Mouse (Mus musculus) naive thymus-derived CD4-positive, alpha-beta T cell, adult 2 months (primary cell): Measurements from ENCODE around the gene Pde4d.

Experiments used
- DNase-seq: peaks from one replicate; pipeline ENCODE4 v3.0.0-alpha.2; 2011; ENCODE audit warnings: low read depth

Pde4d gene

DNA sequence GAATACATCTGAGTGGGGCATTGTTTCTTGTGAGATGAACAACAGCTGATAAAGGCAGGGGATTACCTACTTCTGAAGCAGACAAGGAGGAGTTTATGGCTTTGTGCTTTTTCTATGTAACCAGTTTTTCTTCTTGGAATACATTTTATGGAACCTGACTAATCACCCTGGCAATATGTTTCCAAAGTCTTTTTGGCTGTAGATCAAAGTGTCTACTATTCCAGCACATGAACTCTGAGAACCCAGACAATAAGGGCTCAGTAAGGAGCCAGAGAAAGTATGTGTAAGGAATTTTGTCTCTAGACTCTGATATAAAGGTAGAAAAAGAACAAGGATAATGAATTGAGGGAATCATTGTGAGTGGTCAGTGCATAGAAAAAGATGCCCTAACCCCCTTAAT is 40.1 kb downstream of the Pde4d start:
- DNase-seq, result no peak

DNA sequence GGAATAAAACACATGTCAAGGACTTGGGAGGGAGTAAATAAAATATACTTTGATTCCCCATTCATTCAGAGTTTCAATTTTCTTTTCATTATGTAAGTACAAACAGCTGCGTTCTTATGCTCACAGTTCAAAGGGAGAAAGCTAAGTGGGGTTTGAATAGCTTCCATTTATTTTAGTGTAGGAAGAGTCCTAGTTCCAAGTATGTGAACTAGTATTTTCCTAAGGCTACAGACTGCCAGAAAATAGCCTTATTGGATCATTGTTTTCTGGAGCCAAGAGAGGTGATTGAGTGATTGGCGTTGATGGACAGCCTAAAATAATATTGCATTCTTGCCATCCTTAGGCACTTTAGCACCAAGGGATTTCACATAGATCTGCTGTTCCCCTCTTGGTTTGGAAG is 41.1 kb downstream of the Pde4d start:
- DNase-seq, result no peak

DNA sequence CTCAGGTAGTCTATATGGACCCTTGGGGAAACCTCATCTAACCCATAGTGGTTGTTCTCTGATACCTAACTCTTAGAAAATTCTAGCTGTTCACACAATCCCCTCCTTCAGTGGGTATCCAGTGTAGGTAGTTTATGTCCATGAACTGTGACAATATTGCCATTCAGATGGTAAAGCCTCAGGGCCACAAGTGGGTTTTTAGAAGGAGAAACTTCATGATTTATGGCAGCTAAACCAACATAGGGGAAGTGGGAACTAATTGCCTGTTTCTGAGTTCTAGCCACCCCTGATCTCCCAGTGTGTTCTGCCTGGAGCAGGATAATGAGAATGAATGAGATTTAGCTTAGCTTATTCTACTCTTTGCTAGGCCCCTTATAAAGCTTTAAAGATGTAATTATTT is 43.1 kb downstream of the Pde4d start:
- DNase-seq, result no peak

DNA sequence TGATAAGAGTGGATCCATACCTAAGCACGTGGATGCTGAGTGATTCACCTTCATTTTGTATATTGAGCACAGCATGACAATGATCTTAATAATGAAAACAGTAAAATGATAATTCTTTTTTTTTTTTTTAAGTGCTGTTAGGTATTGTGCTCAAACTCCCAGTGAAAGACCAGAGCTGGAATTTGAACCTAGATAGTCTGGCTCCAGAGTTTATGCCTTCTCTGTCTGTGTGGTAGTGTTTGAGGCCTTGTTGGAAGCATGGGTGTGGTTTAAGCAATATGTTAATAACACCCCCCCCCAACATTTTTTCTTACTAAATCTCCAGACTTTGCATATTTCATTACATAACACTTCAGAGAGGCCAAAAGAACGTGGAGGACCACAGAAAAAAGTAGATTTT is 44.6 kb downstream of the Pde4d start:
- DNase-seq, result no peak

DNA sequence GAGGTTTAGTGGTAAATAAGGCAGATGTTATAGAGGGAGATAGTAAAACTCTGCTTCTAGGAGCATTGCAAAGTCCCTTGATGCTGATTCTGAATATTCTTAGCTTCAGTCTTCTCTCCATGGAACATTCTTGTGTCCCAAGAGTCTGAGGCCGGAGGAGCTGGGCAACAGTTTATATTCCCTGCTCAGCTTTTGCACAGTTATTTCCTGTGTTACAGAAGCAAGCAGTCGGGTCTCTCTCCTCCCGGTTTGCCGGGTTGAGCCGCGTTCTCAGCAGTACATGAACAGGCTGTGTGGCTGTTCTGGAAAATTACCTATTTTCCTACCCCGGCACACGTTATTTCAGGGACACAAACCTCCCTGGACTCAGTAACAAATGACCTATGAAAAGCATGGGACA is 48.0 kb downstream of the Pde4d start:
- no peak for DNase-seq

DNA sequence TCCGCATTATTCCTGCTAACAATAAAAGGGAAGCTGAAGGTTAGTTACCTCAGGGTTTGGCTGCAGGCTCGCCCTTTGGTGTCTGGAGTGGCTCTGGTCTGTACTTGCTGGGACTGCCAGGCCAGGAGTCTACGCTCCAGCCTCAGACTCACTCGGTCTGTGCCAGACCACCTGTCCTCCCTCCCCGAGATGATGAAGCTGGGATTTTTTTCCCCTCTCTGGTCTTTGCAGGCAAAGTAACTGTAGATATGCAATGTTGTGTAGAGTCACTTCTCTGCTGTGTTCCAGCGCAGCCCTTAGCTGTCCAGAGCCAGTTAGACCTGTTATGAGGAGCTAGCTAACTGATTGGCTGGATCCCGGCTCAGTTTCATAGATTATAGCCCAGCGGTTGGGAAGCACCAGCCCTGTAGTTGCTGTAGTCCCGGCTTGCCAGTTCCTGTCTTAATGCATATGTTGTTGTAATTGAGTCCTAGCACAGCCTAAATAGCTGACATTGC is 48.5 kb downstream of the Pde4d start:
- no peak for DNase-seq

DNA sequence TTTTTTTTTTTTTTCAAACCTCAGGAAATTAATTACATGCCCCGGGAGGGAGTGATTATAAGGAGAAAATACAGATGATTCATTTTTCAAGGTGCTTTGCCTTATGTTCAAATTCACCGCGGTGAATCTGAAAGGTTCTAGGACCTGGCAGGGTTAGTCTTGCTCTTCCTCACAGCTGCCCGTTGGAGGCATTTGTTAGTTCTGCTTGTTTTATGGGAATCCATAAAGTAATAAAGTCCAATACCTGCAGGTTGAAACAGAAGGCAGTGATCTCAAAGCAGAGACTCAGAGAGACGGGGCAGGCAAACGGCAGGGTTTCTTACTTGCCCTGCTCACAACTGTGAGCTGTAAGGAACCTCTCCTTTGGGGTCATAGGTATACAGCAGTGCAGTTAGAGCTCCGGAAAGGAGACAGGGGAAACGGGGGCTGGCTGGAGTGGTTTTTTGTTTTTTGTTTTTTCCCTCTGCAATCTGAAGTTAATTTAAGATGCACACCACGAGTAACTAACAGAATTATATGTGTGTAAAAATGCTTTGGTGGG is 49.1 kb downstream of the Pde4d start:
- no peak for DNase-seq

DNA sequence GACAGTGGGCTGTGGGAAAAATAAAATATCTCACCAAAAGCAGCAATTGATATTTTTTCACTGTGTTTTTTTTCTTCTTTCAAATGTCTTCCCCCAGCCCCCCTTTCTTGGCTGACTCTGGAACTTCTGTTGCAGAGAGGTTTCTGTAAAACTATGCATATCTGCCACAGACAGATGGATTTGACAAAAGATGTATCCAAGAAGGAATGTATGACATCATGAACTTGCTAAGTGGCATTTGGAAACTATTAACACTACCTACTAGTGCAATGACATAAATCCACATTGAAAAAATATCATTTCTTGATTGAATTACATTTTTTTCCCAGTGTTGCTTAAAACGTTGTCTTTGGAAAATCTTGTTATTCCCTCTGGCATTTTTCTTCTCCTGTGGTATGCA is 51.6 kb downstream of the Pde4d start:
- DNase-seq, result no peak

DNA sequence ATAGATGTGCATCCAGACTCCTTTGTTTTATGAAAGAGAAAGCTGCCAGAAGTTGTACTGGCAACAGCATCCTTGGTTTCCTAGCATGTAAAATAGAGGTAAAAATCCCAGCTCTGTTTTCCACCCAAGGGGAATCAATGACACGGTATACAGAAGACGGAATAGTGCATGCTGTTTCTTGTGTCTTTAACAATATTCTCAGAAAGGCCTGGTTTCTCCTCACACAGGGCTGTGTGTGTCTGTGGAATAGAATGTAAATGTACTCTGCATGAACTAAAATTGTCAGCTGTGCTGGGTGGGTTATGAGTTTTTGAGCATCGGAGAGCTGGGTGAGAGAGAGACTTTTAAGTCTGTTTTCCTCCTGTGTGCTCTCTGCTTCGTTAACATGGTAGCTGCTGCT is 74.8 kb downstream of the Pde4d start:
- DNase-seq, result no peak

DNA sequence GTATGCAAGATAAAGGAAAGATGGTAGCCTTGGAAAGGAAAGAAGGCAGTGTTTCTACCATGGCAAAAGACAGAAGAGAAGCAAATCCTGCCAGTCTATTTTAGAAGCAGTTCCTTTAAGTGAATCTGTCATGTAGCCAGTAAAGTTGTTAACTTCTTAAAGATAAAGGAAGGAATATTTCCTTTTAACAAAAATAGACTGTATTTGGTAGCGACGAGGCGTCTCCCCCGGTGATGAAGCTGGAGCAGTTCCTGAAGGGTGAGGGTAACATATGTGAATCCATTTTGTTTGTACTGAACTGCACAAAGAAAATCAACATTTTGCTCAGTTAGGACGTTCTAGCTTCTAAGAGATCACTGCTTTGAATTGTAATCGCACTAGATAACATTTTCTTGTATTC is 75.2 kb downstream of the Pde4d start:
- DNase-seq, result no peak

DNA sequence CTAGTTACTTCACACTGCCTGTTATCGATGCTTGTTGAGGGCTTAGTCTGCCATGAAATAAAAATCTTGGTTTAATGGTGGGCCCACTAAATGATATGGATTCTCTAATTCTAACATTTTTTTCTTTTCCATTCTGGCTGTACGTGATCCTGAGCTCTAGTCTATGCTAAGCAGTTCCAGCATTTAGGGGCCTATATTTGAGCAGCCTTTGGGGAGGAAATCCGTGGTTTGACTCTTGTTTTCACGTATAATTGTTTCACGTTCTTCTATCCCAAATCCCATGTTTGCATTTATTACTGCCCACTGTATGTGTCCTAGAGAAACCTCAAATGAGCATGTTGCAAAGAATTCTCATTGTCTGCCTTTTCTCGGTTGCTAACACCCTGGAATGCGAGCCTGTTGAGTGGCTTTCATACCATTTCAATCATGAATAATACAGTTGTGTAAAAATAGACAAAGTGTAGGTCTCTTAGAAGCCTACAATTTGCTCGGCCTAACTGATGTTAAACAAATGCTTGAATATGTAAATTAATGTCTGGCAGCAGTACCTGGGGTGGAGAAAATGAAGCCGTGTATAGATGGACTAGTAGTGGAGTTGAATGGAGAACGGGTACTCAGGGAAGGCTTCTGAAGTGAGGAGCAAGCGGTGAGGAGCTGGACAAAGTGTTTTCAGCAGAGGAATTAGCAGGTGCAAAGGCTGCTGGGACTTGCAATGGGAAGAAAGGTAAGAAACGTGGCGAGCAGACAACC is 76.7 kb downstream of the Pde4d start:
- no peak for DNase-seq

DNA sequence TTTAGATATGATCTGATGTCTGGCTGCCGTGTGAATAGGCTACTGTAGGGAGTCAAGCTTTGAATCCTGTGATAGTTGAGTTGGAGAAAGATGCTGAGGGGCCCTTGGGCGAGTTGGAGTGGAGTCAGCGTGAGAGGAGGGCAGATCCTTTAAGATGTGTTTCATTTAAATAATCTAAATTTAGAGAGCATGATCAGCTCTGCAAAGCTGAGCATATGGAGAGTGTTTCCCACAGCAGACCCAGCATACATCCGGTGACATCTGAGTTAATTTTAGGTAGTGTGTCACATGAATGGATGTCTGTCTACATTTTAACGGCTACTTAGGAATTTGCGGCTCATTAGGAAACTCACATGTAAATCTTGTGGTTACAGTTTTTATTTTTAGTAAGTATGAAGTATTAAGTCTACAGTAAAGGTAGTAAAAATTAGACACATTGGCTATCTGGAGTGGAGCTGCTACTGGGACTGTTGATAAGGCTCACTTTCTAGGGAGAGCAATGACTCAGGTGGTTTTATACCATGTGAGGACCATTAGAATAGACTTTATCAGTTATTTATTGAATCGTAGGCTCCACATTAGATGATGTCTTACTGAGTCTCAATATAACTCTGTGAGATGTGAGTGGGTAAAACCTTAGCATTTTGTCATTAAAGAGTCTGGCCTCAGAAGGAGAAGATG is 77.5 kb downstream of the Pde4d start:
- DNase-seq, result no peak

DNA sequence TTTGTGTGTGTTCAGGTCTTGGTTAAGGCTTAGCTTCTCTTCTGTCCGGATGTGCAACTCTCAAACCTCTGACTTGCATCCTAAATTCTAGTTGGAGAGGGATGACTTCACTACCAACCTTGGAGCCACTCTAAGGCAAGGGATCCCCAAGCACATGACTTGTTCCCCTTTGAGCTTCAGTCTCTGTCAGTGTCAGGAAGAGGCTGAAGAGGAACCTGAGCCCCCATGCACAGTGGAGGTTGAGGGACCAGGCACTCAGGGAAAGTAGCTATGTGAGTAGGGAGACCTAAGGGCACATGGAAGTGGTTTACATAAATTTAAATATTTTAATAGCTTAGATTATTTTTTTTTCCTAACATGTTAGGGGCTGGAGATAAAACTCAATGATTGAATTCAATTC is 78.6 kb downstream of the Pde4d start:
- DNase-seq, result no peak

DNA sequence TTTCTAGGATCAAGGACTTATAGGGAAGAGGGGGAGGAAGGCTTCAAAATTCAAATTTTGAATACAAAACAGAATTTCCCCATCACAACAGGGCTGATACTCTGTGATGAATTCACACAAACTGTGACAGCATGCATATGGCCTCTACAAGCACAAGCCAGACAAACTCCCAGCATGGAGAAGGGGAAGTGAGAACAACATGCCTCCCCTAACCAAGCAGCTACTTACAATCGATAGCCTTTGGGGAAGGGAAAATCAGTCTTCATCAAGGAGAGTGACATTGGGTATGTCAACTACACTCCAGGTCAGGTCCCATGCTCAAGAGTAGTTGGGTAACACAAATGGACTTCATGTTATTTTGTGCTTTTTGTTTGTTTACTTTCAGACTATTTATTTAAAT is 83.1 kb downstream of the Pde4d start:
- no peak for DNase-seq

DNA sequence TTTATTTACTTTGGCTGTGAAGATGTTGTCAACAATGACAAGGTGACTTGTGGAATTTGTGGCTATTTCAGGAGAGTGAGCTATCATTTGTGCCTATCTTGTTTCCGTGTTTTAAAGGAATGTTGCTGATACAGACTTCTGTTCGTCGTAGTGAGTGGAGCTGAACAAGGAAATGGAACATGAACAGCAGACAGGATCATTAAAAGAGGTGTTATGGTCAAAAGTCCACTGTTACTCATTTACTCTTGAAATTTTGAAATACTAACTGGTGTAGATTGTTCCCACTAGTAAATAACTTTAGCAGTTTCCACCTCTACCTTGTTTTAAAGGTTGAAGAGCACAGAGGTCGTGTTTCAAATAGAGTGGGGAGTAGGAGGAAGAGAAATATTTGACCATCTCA is 86.7 kb downstream of the Pde4d start:
- DNase-seq, result no peak

DNA sequence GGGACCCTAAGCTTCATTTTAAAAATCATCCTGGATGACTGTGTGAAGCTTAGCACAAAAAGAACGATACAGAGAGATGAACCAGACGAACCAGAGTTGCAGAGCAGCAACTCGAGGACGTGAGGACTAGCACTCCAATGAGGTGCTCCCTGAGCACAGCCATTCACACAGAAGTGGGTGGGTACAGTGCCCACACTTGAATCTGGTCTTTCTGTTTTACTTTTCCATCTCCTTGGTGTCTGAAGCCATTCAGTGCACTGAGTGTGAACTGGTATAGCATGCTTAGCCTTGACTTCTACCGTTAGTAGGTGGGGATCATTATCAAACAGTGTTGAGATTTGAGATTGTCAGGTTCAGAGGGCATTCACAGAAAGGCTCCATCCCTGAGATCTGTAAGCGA is 87.2 kb downstream of the Pde4d start:
- no peak for DNase-seq

DNA sequence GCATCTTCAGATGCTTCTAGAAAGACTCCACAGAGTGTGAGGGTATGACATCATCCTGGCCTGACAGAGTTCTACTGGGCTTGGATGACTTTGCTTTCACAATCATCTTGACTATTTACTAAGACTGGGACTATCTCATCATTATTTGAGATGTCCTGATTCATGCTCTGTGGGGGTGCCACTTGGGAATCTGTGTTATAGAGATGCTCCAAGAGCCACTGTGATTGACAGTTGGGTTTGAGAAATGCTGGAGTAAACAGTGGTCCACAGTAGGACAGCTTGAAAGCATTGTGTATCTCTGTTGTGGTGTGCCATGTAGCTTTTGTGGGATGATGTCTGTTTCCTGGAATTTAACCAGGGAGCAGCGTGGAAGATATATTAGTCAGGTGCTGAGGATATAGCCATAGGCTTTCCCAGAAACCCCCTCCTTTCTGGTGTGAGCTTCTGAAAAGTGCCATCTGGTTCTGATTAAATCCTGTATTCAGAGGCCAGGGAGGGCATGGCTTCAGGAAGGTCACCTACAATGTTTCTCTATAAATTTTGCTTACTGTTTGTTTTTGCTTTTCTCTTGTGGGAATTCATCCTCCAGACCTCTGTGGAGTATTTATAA is 89.1 kb downstream of the Pde4d start:
- no peak for DNase-seq

DNA sequence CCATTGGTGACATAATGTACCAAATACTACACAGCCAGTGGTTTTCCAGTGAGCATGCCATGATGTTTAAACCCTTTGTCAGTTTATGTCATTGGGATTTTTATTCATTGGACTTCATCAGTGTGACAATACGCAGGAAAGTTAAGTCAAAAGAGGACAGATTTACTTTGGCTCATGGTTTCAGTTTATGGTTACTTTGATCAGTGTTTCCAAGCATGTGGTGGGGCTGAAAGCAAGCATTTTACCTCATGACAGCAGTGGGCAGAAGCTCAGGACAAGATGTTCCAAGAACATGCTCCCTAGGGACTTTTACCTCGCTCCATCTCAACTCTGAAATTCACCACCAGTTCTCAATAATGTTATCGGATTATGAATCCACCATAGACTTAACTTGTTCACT is 91.7 kb downstream of the Pde4d start:
- no peak for DNase-seq

DNA sequence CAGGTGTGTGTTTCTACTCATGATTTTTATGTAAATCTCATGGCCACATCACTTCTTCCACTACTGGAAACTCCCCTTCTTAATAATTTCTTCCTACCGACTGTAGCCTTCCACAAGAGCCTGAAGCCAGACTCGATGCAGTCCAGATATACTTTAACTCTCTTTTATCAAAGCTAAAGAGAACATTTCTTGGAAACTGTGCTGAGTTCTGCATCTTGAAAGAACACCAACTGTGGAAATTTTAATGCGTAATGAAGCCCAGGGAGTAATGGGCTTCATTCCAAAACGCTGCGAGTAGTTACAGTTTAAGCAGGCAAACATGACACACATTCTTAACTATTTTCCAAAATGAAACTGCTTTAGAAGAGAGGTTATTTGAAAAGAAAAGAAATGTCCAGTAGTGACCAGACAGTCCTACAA is 92.6 kb downstream of the Pde4d start:
- DNase-seq, result no peak

DNA sequence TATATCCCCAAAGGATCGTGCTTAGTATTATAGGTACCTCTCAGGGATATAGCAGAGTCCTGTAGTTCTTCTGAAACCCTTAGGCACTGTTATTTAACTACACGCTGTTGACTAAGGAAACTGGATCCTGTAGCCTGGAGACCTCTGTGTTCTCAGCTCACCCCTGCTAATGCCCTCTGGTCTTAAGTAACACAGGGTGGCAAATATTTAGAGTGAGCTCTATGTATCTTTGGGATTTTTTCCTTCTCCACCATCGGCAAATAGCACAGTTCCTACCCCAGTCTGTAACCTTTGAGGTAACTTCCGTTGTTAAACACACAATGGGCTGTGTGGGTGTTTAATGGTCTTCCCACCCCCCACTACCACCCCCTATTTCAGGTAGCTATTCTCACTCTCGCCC is 102.5 kb downstream of the Pde4d start:
- DNase-seq, result no peak

DNA sequence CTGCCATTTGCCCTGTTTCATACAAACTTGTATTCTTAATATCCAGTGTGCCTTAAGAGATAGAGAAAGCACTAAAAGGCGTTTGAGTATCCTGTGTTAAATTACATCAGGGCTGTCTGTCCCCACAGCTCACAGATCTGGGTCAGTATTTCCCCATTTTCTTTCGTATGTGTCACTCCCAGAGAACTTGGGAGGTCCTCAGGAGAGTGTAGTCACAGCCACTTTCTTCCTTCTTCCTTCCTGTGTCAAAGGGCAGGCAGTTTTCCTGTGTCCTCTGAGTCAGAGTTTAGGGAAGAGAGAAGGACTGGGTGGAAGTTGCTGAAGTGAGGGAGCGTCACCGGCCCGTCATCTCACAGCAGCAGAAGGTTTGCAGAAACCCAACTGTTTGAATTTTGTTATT is 103.2 kb downstream of the Pde4d start:
- DNase-seq, result no peak

DNA sequence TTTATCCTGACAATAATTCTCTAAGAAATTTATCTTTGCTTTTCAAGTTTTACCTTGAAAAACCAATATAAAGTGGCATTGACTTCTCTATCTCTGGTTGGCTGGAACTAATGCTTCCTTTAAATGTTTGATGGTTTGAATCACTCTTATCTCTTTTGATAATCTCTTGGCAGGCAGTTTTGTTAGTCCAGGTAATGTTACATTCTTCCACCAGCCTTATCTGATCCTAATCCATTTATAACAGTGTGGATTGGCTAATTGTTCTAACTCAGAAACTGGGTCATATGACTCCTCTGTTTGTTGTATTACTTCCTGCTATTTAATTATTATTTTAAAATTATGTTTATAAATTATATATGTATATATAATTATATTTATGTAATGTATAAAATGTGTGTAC is 105.2 kb downstream of the Pde4d start:
- no peak for DNase-seq

DNA sequence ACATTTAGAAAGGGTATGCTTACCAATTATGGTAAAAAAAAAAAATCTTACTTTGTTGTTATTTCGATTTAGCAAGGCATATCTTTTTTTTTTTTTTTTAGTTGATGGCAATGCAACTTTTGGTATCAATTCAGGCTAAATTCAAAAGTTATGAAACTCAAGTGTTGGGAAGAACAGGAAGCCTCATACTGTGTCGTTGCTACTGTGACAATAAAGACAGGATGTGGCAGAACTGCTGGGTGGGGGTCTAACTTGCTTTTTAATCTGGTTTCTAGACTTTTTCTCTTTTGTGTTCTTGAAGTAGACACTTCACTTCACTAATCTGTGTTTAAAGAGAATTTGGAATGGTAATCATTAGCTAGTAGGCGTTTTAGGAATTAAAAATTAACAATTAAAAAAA is 147.2 kb downstream of the Pde4d start:
- DNase-seq, result peak; percentile 50
